7 mouse cellular contexts compared by ENCODE assay signal in genomic region chr9:114933723-114934171, GRCm38 (mm10). TPM values are rescaled to one million over a fixed set of nuclear protein-coding genes. Genes with fewer than 3 reads are reported as not detected.
A peak's percentile ranks its signal among the peaks of the same experiment; 100 is the strongest.
DNase-seq lines count a peak whose midpoint lies in the region; ATAC-seq and TF ChIP-seq lines count a peak whose summit lies in the region.

Gene Gpd1l (minus strand): TSS chr9:114933987.

- H3K27ac ChIP-seq in embryonic facial prominence, embryonic 13.5 days = peak within 1 kb of the TSS; percentile 78
- H3K27ac ChIP-seq in kidney, adult 2 months (ENCODE audit: insufficient read depth, low read depth, low read length) = peak within 1 kb of the TSS; percentile 74
- peak within 1 kb of the TSS; percentile 59 for H3K27ac ChIP-seq in limb, embryonic 12.5 days
- peak within 1 kb of the TSS; percentile 79 for H3K27ac ChIP-seq in midbrain, embryonic 15.5 days
- peak within 1 kb of the TSS; percentile 86 for H3K27ac ChIP-seq in spleen, adult 2 months (ENCODE audit: insufficient read depth, low read length)

- TF ChIP-seq CTCF in kidney, adult 2 months (conservative IDR thresholded peaks at IDR 0.05; ENCODE audit: insufficient read depth, insufficient read length, low read depth, low read length) = no peak
- no peak for TF ChIP-seq CTCF in spleen, adult 2 months (IDR thresholded peaks at IDR 0.05; ENCODE audit: extremely low read depth, insufficient read depth, insufficient read length, insufficient replicate concordance)

- peak within 1 kb of the TSS; percentile 99 for H3K4me2 ChIP-seq in embryonic facial prominence, embryonic 13.5 days
- peak within 1 kb of the TSS; percentile 86 for H3K4me2 ChIP-seq in limb, embryonic 12.5 days
- peak within 1 kb of the TSS; percentile 99 for H3K4me2 ChIP-seq in midbrain, embryonic 15.5 days

- H3K9ac ChIP-seq in embryonic facial prominence, embryonic 13.5 days = peak within 1 kb of the TSS; percentile 80
- H3K9ac ChIP-seq in limb, embryonic 12.5 days (replicated peaks) = peak within 1 kb of the TSS; percentile 62
- H3K9ac ChIP-seq in midbrain, embryonic 15.5 days = peak within 1 kb of the TSS; percentile 80

- H3K4me1 ChIP-seq in embryonic facial prominence, embryonic 13.5 days = peaks cover 14% of the 10 kb centered on the region
- peaks cover 11% of the 10 kb centered on the region; the same call in 1 of the 2 replicates for H3K4me1 ChIP-seq in kidney, adult 2 months (ENCODE audit: control insufficient read depth, insufficient read depth, low read length)
- peaks cover 16% of the 10 kb centered on the region for H3K4me1 ChIP-seq in limb, embryonic 12.5 days (replicated peaks)
- H3K4me1 ChIP-seq in midbrain, embryonic 15.5 days = peaks cover 21% of the 10 kb centered on the region
- peaks cover 15% of the 10 kb centered on the region; the same call in 1 of the 2 replicates for H3K4me1 ChIP-seq in spleen, adult 2 months (ENCODE audit: control insufficient read depth, insufficient read depth, insufficient read length)

- H3K36me3 ChIP-seq in embryonic facial prominence, embryonic 13.5 days = no peaks in the 10 kb centered on the region
- H3K36me3 ChIP-seq in kidney, adult 2 months (ENCODE audit: control insufficient read depth, insufficient read depth, low read length) = no peaks in the 10 kb centered on the region
- H3K36me3 ChIP-seq in limb, embryonic 12.5 days = no peaks in the 10 kb centered on the region
- no peaks in the 10 kb centered on the region for H3K36me3 ChIP-seq in midbrain, embryonic 15.5 days (replicated peaks)
- no peaks in the 10 kb centered on the region for H3K36me3 ChIP-seq in spleen, adult 2 months (ENCODE audit: control insufficient read depth, insufficient read depth, low read length)

- ATAC-seq in embryonic facial prominence, embryonic 13.5 days (ENCODE audit: insufficient number of reproducible peaks, insufficient read depth, low FRiP score, low TSS enrichment, low read depth) = peak; percentile 87
- peak; percentile 97 for ATAC-seq in limb, embryonic 12.5 days (ENCODE audit: insufficient number of reproducible peaks, insufficient read depth, low FRiP score, low TSS enrichment, low read depth)
- peak; percentile 97 for ATAC-seq in midbrain, embryonic 15.5 days (replicated peaks)

- H3K27me3 ChIP-seq in embryonic facial prominence, embryonic 13.5 days = no peaks in the 10 kb centered on the region
- no peaks in the 10 kb centered on the region for H3K27me3 ChIP-seq in kidney, adult 2 months (replicated peaks; ENCODE audit: control insufficient read depth, insufficient read depth, low read length)
- peaks cover 6% of the 10 kb centered on the region; the same call in 1 of the 2 replicates for H3K27me3 ChIP-seq in limb, embryonic 12.5 days
- H3K27me3 ChIP-seq in midbrain, embryonic 15.5 days (replicated peaks) = no peaks in the 10 kb centered on the region
- H3K27me3 ChIP-seq in spleen, adult 2 months (ENCODE audit: control insufficient read depth, insufficient read depth, low read length) = no peaks in the 10 kb centered on the region

- peak within 1 kb of the TSS; percentile 79 for H3K4me3 ChIP-seq in embryonic facial prominence, embryonic 13.5 days
- H3K4me3 ChIP-seq in kidney, adult 2 months (ENCODE audit: insufficient read depth, low read depth, low read length) = peak within 1 kb of the TSS; percentile 80
- H3K4me3 ChIP-seq in limb, embryonic 12.5 days (replicated peaks) = peak within 1 kb of the TSS; percentile 71
- H3K4me3 ChIP-seq in midbrain, embryonic 15.5 days = peak within 1 kb of the TSS; percentile 90
- H3K4me3 ChIP-seq in spleen, adult 2 months (ENCODE audit: extremely low read depth, insufficient read depth, insufficient read length) = peak within 1 kb of the TSS; percentile 83

- under 1% methylated on average over 30 of the region's 30 CpGs for WGBS in embryonic facial prominence, embryonic 13.5 days
- under 1% methylated on average over 30 of the region's 30 CpGs for WGBS in kidney, adult 2 months
- WGBS in limb, embryonic 12.5 days = under 1% methylated on average over 30 of the region's 30 CpGs
- WGBS in midbrain, embryonic 15.5 days = under 1% methylated on average over 30 of the region's 30 CpGs
- 1% methylated on average over 30 of the region's 30 CpGs for WGBS in spleen, adult 2 months

- no peaks in the 10 kb centered on the region for H3K9me3 ChIP-seq in embryonic facial prominence, embryonic 13.5 days
- H3K9me3 ChIP-seq in limb, embryonic 12.5 days = no peaks in the 10 kb centered on the region
- no peaks in the 10 kb centered on the region for H3K9me3 ChIP-seq in midbrain, embryonic 15.5 days

- DNase-seq in adrenal gland, postnatal 36 days = peak; percentile 100
- peak; percentile 97 to 99 for DNase-seq in heart, adult 18-20 months
- DNase-seq in kidney, adult 2 months = peak; percentile 99
- DNase-seq in spleen, adult 2 months (ENCODE audit: low read depth in 1 of 2, low spot score in 2 of 2) = peak; percentile 78 to 98

- TF ChIP-seq POLR2A in kidney, adult 2 months (IDR thresholded peaks at IDR 0.05; ENCODE audit: low read depth, low read length) = peak; percentile 84
- TF ChIP-seq POLR2A in spleen, adult 2 months (IDR thresholded peaks at IDR 0.05; ENCODE audit: low read depth, low read length) = peak; percentile 88

RNA-seq across cellular contexts. Expression of gene Gpd1l, which starts in this region (rescaled TPM):
- total RNA-seq in adrenal gland, postnatal 36 days (2021) = 10 to 100 TPM; 25.1 to 48.7 TPM
- 10.6 and 10.8 TPM in 2 replicates for polyA plus RNA-seq in embryonic facial prominence, embryonic 13.5 days (2015; fragmentation: Nextera tagmentation; extraction: Ambion mirVana)
- total RNA-seq in heart, adult 18-20 months (2021) = 10 to 100 TPM; 38.0 to 40.4 TPM
- 28.2 and 31.3 TPM in 2 replicates for polyA plus RNA-seq in kidney, adult 2 months (2012; rRNA removed)
- polyA plus RNA-seq in limb, embryonic 12.5 days (2016; fragmentation: Nextera tagmentation; extraction: Ambion mirVana) = 8.6 and 10.0 TPM in 2 replicates
- polyA plus RNA-seq in midbrain, embryonic 15.5 days (2015; fragmentation: Nextera tagmentation; extraction: Ambion mirVana) = 30.8 and 30.9 TPM in 2 replicates
- polyA plus RNA-seq in spleen, adult 2 months (2012; rRNA removed) = 25.7 and 29.1 TPM in 2 replicates

Comparison
In these comparisons a context has a peak if more than half of its experiments do, and no peak if none do; other contexts are left out.
1. Peak in every context shown above with its lines: DNase-seq, ATAC-seq, H3K4me3 ChIP-seq and H3K27ac ChIP-seq.